Mouse (Mus musculus) leukemia stem cell, adult 10-12 weeks (primary cell): ENCODE data around the gene Mrpl12. TPM values are rescaled to one million over a fixed set of nuclear protein-coding genes. Genes with fewer than 3 reads are reported as not detected.

Experiments
- polyA plus RNA-seq: library from polyadenylated mRNA; stranded (reverse); fragments of >175 nt; gene quantifications from 2 replicates; pipeline ENCODE4 v1.2.3, GENCODE M21; 2012; ENCODE audit warnings: low replicate concordance

Gene Mrpl12
- 288 and 518 TPM in 2 replicates for polyA plus RNA-seq

DNA sequence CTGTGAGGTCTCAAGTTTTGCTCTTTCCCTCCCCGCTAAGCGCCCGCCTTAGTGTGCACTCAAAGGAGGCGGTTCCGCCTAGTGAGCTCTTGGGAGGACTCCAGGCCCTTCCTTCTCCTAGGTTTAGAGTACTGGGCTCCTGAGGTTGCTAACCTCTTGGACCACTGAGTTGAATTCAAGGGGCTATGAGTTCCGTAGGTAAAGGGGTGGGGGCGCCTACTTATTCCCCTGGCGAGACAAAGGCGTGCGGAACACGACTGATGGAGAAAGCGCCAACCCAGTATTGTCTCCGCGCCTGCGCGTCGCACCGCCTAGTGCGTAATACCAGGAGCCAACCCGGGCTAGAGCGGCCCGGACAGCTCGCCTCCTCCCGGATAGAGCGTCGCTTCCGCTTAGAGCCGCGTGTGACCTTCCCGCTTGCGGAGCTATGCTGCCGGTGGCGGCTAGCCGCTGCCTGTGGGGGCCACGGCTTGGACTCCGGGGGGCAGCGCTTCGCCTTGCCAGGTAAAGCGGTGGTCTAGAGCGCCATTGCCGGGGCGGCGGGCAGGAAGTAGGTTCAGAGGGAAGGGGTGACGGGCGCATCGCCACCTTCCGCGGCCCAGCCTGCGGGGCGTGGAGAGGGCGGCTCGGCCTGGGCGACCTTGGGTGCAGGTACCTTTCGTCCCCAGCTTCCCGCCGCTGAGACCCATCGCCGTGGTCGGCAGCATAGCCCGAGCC, at the start of gene Mrpl12:
Gene Mrpl12 (plus strand): TSS at position 349 of the 717 bp plus-strand sequence.

DNA sequence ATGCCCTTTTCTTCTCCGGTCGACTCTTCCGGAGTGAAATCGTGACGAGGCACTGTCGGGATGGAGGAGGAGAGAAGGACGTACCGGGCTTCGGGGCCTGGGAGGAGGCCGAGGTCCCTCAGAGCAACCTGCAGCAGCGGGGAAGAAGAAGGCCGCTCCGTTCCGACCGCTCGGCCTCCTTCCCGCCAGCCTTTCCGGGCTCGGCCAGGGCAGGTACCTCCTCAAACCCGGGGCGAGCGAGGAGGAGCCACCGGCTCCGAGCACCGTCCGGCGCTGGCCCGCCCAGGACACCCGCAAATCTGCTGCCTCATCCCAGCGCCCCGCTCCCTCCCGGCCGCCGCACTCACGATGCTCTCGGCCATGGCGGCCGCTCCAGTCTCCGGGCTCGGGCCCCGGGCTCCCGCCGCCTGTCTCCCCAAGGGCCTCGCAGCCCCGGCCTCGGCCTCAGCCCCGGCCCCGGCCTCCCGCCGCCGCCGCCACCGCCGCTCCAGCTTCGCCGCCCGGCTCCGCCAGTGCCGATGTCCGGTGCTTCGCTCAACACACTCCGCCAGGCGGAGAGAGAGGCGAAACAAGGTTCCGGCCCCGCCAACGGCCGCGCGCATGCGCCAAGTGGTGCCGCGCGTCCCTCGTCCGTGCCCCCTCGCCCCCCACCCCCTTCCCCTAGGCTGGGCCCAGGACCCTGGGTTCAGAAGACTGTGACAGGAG, 47.1 kb upstream of the Mrpl12 start, which contains the start of gene Nploc4:
Gene Nploc4 (minus strand): TSS at position 557 of the 705 bp plus-strand sequence.

GRCm38 (mm10) chr11:120442344-120442743, 42.1 kb upstream of the Mrpl12 start, which contains the start of gene Tspan10:
Gene Tspan10 (plus strand): TSS chr11:120442644.

DNA sequence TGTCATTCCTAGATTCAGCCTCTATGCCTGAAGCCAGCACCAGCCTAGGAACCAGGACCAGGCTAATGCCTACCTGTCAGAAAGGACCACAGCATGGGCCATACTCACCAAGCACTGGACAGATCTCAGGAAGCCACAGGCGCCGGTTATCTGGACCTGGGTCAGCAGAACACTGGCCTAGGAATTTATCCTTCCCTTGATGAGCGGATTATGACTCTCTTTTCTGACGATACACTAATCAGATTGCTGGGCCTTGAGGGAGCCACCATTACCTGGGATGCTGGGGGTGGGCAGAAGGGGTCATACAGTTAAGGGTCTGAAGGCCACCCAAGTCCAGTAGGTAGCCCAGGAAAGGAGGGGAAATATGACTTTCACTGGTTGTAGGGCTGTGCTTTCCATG, 31.1 kb upstream of the Mrpl12 start, which contains the start of gene Pde6g:
Gene Pde6g (minus strand): TSS at position 195 of the 400 bp plus-strand sequence.

GRCm38 (mm10) chr11:120457772-120458751, 26.4 kb upstream of the Mrpl12 start, which contains the start of the genes Oxld1 and Ccdc137:
Gene Oxld1 (minus strand): TSS chr11:120458068.
Gene Ccdc137 (plus strand): TSS chr11:120458115.

DNA sequence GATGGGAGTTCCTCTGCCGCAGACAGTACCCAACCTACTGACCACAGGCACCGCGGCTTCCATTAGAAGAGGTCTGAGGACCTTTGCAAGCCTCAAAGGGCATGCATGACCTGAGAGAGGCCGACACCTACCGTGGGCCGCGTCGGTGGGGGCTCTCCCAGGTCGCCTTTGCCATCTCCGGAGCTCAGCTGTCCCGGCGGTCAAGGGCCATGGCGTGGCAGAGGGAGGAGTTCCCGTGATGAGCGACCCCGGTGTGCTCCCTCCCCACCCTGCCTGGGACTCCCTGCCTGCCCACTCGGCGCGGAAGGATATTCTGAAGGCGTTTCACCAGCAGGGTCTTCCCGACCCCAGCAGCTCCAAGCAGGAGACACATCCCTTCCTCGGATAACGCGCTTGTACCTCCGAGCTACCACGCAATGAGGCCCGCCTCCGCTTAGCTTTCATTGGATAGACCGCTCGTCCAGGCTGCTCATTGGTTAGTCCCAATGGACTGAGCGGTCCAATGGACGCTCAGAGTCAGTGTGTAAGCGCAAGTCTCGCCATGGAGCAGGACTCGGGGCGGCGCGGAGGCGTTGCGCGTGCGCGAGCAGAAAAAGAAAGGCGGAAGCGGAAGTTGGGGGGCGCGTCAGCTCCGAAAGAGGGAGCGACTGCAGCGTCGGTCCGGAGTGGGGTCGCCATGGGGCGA, 17.2 kb upstream of the Mrpl12 start, which contains the start of gene Arl16:
Gene Arl16 (minus strand): TSS at position 557 of the 685 bp plus-strand sequence.

GRCm38 (mm10) chr11:120491317-120492023, 7.1 kb downstream of the Mrpl12 start, which contains the start of gene Slc25a10:
Gene Slc25a10 (plus strand): TSS chr11:120491840.

DNA sequence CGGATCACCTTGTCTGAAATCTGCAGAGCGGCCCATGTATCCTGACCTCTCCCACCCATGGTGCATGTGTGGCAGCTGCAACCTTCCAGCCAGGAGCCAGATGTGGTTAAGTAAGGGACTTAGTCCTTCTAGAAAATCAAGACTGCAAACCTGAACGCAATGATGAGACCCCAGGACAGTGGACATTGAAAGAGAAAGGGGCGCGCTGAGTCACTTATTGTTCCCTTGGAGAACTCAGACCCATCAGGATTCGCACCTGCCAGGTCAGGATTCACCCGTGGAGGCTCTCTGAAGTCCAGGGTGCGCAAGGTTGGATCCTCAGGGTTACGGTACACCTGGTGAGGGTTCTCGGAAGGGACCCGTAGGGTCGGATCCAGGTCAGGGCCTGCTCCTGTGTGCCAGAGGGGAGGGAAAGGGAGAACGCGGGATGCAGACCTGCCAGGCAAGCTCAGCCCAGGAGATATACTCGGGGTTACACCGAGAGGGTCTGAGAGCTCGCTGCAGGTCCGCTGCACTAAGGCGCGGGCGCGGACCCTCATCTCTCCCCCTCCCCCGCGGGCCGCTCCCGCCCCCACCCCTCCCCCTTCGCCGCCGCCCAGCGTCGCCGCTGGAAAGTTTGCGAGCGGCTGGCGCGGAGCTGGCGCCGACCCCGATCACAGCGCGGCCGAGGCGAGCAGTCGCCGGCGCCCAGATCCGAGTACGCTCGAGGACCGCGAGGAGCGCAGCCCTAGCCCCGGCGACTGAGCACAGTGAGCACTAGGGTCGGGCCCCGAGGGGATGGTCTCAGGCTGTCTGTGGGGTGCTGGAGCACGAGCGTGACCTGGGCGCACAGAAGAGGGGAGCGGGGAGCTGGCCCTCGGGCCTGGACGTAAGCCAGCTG, 45.9 kb downstream of the Mrpl12 start, which contains the start of gene Gcgr:
Gene Gcgr (plus strand): TSS at position 615 of the 880 bp plus-strand sequence.

Other genes with a start within 250 kb of the Mrpl12 start
- gene Actg1, start 136.1 kb upstream of the Mrpl12 start, polyA plus RNA-seq = 257 and 584 TPM in 2 replicates
- not detected in 2 replicates for gene Fscn2, start 123.1 kb upstream of the Mrpl12 start, polyA plus RNA-seq
- gene Faap100, start 105.8 kb upstream of the Mrpl12 start, polyA plus RNA-seq = 16.7 and 41.0 TPM in 2 replicates
- gene Nploc4, start 46.9 kb upstream of the Mrpl12 start, polyA plus RNA-seq = 82.3 and 226 TPM in 2 replicates
- gene Tspan10, start 42.0 kb upstream of the Mrpl12 start, polyA plus RNA-seq = 0.17 TPM in 1 of 2 replicates, not detected in the other
- 0.20 and 0.28 TPM in 2 replicates for gene Pde6g, start 31.1 kb upstream of the Mrpl12 start, polyA plus RNA-seq
- 6.7 and 11.8 TPM in 2 replicates for gene Oxld1, start 26.5 kb upstream of the Mrpl12 start, polyA plus RNA-seq
- 33.7 and 46.9 TPM in 2 replicates for gene Ccdc137, start 26.5 kb upstream of the Mrpl12 start, polyA plus RNA-seq
- gene Arl16, start 17.0 kb upstream of the Mrpl12 start, polyA plus RNA-seq = 9.5 and 17.8 TPM in 2 replicates
- gene Slc25a10, start 7.2 kb downstream of the Mrpl12 start, polyA plus RNA-seq = 94.0 and 114 TPM in 2 replicates
- gene Gcgr, start 46.1 kb downstream of the Mrpl12 start, polyA plus RNA-seq = not detected in 2 replicates
- 63.8 and 96.4 TPM in 2 replicates for gene Mcrip1, start 65.1 kb downstream of the Mrpl12 start, polyA plus RNA-seq
- gene Ppp1r27, start 66.5 kb downstream of the Mrpl12 start, polyA plus RNA-seq = not detected in 2 replicates
- 998 and 1,537 TPM in 2 replicates for gene P4hb, start 88.6 kb downstream of the Mrpl12 start, polyA plus RNA-seq
- 596 and 1,231 TPM in 2 replicates for gene Arhgdia, start 97.0 kb downstream of the Mrpl12 start, polyA plus RNA-seq
- 192 and 295 TPM in 2 replicates for gene Alyref, start 113.8 kb downstream of the Mrpl12 start, polyA plus RNA-seq
- 39.8 and 162 TPM in 2 replicates for gene Anapc11, start 113.8 kb downstream of the Mrpl12 start, polyA plus RNA-seq
- 2.4 and 7.0 TPM in 2 replicates for gene Npb, start 123.9 kb downstream of the Mrpl12 start, polyA plus RNA-seq
- gene Pcyt2, start 133.3 kb downstream of the Mrpl12 start, polyA plus RNA-seq = 56.6 and 107 TPM in 2 replicates
- gene Sirt7, start 140.6 kb downstream of the Mrpl12 start, polyA plus RNA-seq = 147 and 228 TPM in 2 replicates
- gene Mafg, start 149.0 kb downstream of the Mrpl12 start, polyA plus RNA-seq = 103 and 176 TPM in 2 replicates
- 2.3 and 2.7 TPM in 2 replicates for gene Pycr1, start 159.2 kb downstream of the Mrpl12 start, polyA plus RNA-seq
- gene Myadml2, start 163.5 kb downstream of the Mrpl12 start, polyA plus RNA-seq = not detected in 2 replicates
- gene Notum, start 176.6 kb downstream of the Mrpl12 start, polyA plus RNA-seq = 0.28 and 0.48 TPM in 2 replicates
- 168 and 366 TPM in 2 replicates for gene Aspscr1, start 188.4 kb downstream of the Mrpl12 start, polyA plus RNA-seq
- 33.5 and 180 TPM in 2 replicates for gene Cenpx, start 229.1 kb downstream of the Mrpl12 start, polyA plus RNA-seq
- gene Lrrc45, start 229.3 kb downstream of the Mrpl12 start, polyA plus RNA-seq = 29.3 and 37.4 TPM in 2 replicates
- gene Rac3, start 236.9 kb downstream of the Mrpl12 start, polyA plus RNA-seq = 3.6 and 5.3 TPM in 2 replicates
- 8.7 and 44.1 TPM in 2 replicates for gene Dcxr, start 242.7 kb downstream of the Mrpl12 start, polyA plus RNA-seq
- gene Cbr2, start 247.5 kb downstream of the Mrpl12 start, polyA plus RNA-seq = 2.4 and 4.0 TPM in 2 replicates